Mouse (Mus musculus): ENCODE measurements around the gene Ccdc22. TPM values are rescaled to one million over a fixed set of nuclear protein-coding genes. Genes with fewer than 3 reads are reported as not detected.

Ccdc22 gene
- total RNA-seq, 2 experiments from 2014 or later, result 9.2 to 12.0 TPM

GRCm38 (mm10) chrX:7574087-7574884 lies 31.0 kb downstream of the Ccdc22 start, which contains the start of gene Ppp1r3f:
Ppp1r3f (minus strand) TSS chrX:7574283.
- peak; percentile 98 for ATAC-seq (replicated peaks; ENCODE audit: low FRiP score, poor library complexity, severe bottlenecking)

DNA sequence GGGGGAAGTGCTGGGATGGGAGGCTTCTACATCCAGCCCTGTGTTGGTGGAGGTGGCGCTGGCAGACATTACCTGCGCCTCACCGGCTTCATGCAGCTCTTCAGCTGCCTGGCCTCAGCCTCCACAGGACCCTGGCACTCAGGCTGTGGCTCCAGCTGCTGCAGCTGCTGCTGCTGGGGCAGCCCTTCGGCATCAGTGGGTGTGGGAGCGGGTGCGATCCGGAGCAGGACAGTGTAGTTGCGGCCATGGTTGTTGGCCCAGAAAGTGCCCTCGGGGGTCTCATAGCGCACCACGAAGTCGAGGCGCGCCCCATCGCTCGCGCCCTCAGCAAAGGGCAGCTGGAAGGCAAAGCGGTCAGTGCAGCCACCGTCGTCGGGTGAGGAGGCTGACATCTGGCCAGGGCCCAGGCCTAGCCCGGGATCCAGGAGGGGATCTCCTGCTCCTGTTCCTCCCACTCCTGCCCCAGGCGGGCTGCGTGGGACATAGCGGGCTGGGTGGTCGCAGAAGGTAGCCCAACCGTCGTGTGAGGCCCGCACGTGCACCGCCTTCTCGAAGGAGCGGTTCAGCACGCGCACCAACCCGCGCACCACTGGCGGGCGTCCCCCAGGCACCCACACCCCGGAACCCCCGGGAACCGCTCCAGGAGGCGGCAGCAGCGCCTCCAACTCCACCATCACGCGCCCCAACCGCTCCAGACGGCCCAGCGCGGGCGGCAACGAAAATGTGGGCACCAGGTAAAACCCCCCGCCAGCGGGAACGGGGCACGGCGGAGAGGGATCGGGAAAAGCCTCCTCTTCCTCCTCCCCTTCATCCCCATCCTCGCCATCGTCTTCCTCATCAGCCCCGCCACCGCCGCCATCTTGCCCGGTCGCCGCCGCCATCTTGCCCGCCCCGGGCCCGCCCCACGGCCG lies 31.9 kb downstream of the Ccdc22 start, which contains the start of gene Foxp3:
TSS of gene Foxp3 (plus strand) at position 469 of the 911 bp plus-strand sequence.
- ATAC-seq (replicated peaks; ENCODE audit: low FRiP score, poor library complexity, severe bottlenecking), result peak; percentile 8; the same call in 1 of the 2 replicates

DNA sequence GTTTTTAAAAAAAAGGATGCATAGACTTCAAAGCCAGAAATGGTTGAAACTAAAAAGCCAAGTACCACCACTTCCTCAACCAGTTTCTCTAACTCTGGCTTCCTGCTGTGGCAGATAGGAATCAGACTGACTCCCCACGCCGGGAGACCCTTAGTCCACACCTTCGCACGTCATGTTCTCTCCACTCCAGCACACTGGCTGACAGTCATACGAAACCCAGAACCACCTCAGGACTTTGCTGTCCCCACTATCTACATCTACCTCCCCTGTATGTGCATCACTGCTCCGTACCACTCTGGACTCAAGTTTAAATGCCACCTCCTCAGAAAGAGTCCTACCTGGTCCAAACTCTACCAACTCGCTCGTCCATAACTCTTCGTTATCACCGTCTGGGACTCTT lies 32.9 kb downstream of the Ccdc22 start:
- no peak for ATAC-seq (replicated peaks; ENCODE audit: low FRiP score, poor library complexity, severe bottlenecking)

- no peak for ATAC-seq (replicated peaks; ENCODE audit: low FRiP score, poor library complexity, severe bottlenecking)
Observed at GRCm38 (mm10) chrX:7571565-7572136, 33.7 kb downstream of the Ccdc22 start.

DNA sequence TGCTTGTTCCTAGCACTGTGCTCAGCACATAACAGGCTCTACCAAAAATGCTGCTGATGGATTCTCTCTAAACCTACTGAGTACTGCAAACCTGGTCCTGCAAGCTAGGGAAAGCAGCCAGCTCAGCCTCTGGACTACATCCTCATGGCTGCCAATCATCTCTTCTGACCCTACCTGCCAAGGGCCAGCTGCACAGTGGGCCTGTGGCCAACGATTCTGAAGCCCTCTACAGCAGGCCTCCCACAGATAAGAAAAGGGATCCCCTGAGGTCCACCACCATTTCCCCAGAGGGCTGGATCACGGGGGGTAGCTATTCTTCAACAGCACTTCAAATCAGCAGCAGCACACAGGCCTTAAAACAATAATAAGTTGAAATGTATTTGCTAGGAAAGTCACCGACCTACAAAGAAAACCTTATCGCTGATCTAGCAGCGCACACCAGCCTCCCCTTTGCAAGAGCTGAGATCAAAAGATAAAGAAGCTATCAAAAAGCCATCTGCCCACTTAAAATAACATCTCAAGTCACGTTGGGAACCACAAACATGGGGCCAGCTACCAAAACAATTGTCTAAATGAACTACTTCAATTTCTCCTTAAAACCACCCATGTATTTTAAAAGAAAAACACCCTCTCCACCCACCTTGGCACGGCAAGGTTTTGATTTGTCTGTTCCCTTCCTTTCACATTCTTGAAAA lies 34.7 kb downstream of the Ccdc22 start:
- ATAC-seq (replicated peaks; ENCODE audit: low FRiP score, poor library complexity, severe bottlenecking), result no peak

- ATAC-seq (replicated peaks; ENCODE audit: low FRiP score, poor library complexity, severe bottlenecking), result no peak
Observed at GRCm38 (mm10) chrX:7567491-7567890, 37.8 kb downstream of the Ccdc22 start.

DNA sequence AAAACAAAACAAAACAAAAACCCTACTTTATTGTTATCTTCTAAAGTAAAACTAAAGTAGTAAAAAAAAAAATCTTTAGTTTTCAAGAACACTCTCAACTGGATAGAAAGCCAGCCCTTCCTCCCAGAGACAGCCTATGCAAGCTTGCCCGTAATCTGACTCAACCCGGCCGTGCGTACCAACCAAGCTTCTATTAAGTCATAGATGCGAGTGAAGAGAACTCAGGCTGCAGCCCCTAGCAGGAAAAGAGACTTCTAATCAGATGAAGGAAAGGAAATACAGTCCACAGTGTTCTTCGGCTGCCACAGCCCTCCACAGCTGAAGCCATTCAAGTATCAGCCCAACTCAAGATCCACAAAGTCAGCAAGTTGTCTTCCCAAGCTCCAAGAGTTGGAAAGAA lies 39.0 kb downstream of the Ccdc22 start:
- no peak for ATAC-seq (replicated peaks; ENCODE audit: low FRiP score, poor library complexity, severe bottlenecking)

DNA sequence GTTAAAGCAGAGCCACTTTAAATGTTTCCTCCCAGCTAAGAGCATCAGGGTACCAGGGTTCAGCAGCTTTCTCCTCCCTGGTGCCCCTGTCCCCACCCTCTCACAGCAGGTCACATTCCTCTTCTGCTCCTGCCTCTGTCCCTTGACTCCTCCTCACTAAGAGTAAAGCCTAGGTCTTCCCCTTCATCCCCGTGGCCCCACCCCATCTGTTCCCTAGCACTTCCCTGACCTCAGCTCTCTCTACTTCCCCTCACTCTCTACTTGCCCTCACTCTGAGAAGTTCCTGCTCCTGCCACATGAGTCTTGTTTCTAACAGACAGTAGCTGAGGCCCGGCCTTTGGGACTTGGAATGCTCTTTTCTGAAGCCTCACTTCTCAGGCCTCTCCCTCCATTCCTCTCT lies 42.2 kb downstream of the Ccdc22 start:
- ATAC-seq (replicated peaks; ENCODE audit: low FRiP score, poor library complexity, severe bottlenecking), result no peak

DNA sequence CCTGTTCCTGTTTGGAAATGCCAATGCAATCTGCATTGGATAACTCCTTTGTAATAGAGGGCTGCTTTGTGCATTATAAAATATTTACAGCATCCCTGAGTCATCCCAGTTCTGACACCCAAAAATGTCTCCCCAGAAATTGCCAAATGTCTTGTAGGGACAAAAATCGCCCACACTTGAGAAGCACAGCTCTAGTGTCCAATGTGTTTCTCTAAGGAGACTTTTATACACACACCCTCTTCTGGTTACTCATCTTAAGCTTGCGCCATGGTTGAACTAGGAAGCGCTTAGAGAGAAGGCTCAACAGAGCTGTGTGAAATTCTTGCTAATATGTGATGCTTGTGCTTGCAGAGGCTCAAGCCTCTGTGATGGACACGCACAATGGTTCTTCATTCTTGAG lies 51.8 kb downstream of the Ccdc22 start:
- no peak for ATAC-seq (replicated peaks; ENCODE audit: low FRiP score, poor library complexity, severe bottlenecking)

Other genes starting within 250 kb of the Ccdc22 start
- gene Usp27x, start 229.7 kb downstream of the Ccdc22 start, total RNA-seq (2015; ENCODE audit: low replicate concordance), result not detected in 2 replicates
- gene Usp27x, start 229.7 kb downstream of the Ccdc22 start, total RNA-seq (2017; ENCODE audit: low replicate concordance), result not detected in 2 replicates
- gene Foxp3, start 31.9 kb downstream of the Ccdc22 start, total RNA-seq (2015; ENCODE audit: low replicate concordance), result 2.2 and 3.8 TPM in 2 replicates
- gene Foxp3, start 31.9 kb downstream of the Ccdc22 start, total RNA-seq (2017; ENCODE audit: low replicate concordance), result not detected in 2 replicates
- 10.1 TPM in 1 of 2 replicates, not detected in the other for gene Ppp1r3f, start 31.2 kb downstream of the Ccdc22 start, total RNA-seq (2015; ENCODE audit: low replicate concordance)
- 0.26 TPM in 1 of 2 replicates, not detected in the other for gene Ppp1r3f, start 31.2 kb downstream of the Ccdc22 start, total RNA-seq (2017; ENCODE audit: low replicate concordance)
- gene Cacna1f, start 1.6 kb upstream of the Ccdc22 start, total RNA-seq (2015; ENCODE audit: low replicate concordance), result not detected in 2 replicates
- gene Cacna1f, start 1.6 kb upstream of the Ccdc22 start, total RNA-seq (2017; ENCODE audit: low replicate concordance), result not detected in 2 replicates
- gene Syp, start 33.0 kb upstream of the Ccdc22 start, total RNA-seq (2015; ENCODE audit: low replicate concordance), result not detected in 2 replicates
- gene Syp, start 33.0 kb upstream of the Ccdc22 start, total RNA-seq (2017; ENCODE audit: low replicate concordance), result 0.51 TPM in 1 of 2 replicates, not detected in the other
- 0.72 and 1.3 TPM in 2 replicates for gene Prickle3, start 51.7 kb upstream of the Ccdc22 start, total RNA-seq (2015; ENCODE audit: low replicate concordance)
- gene Prickle3, start 51.7 kb upstream of the Ccdc22 start, total RNA-seq (2017; ENCODE audit: low replicate concordance), result 0.23 and 0.90 TPM in 2 replicates
- 64.6 and 96.2 TPM in 2 replicates for gene Plp2, start 65.9 kb upstream of the Ccdc22 start, total RNA-seq (2015; ENCODE audit: low replicate concordance)
- gene Plp2, start 65.9 kb upstream of the Ccdc22 start, total RNA-seq (2017; ENCODE audit: low replicate concordance), result 9.6 and 18.7 TPM in 2 replicates
- gene Magix, start 75.7 kb upstream of the Ccdc22 start, total RNA-seq (2015; ENCODE audit: low replicate concordance), result not detected in 2 replicates
- gene Magix, start 75.7 kb upstream of the Ccdc22 start, total RNA-seq (2017; ENCODE audit: low replicate concordance), result not detected in 2 replicates
- 10.5 and 31.9 TPM in 2 replicates for gene Gpkow, start 91.6 kb upstream of the Ccdc22 start, total RNA-seq (2015; ENCODE audit: low replicate concordance)
- 12.6 and 25.0 TPM in 2 replicates for gene Gpkow, start 91.6 kb upstream of the Ccdc22 start, total RNA-seq (2017; ENCODE audit: low replicate concordance)
- 42.2 and 59.5 TPM in 2 replicates for gene Wdr45, start 108.8 kb upstream of the Ccdc22 start, total RNA-seq (2015; ENCODE audit: low replicate concordance)
- gene Wdr45, start 108.8 kb upstream of the Ccdc22 start, total RNA-seq (2017; ENCODE audit: low replicate concordance), result 36.0 and 46.8 TPM in 2 replicates
- gene Gm45208, start 116.7 kb upstream of the Ccdc22 start, total RNA-seq (2015; ENCODE audit: low replicate concordance), result not detected in 2 replicates
- not detected in 2 replicates for gene Gm45208, start 116.7 kb upstream of the Ccdc22 start, total RNA-seq (2017; ENCODE audit: low replicate concordance)
- 1.3 and 2.5 TPM in 2 replicates for gene Praf2, start 122.9 kb upstream of the Ccdc22 start, total RNA-seq (2015; ENCODE audit: low replicate concordance)
- gene Praf2, start 122.9 kb upstream of the Ccdc22 start, total RNA-seq (2017; ENCODE audit: low replicate concordance), result 2.1 TPM in 1 of 2 replicates, not detected in the other
- not detected in 2 replicates for gene Ccdc120, start 145.4 kb upstream of the Ccdc22 start, total RNA-seq (2015; ENCODE audit: low replicate concordance)
- not detected in 2 replicates for gene Ccdc120, start 145.4 kb upstream of the Ccdc22 start, total RNA-seq (2017; ENCODE audit: low replicate concordance)
- gene Tfe3, start 157.0 kb upstream of the Ccdc22 start, total RNA-seq (2015; ENCODE audit: low replicate concordance), result 18.9 and 23.4 TPM in 2 replicates
- 21.5 and 22.7 TPM in 2 replicates for gene Tfe3, start 157.0 kb upstream of the Ccdc22 start, total RNA-seq (2017; ENCODE audit: low replicate concordance)
- gene Gripap1, start 184.2 kb upstream of the Ccdc22 start, total RNA-seq (2015; ENCODE audit: low replicate concordance), result 91.0 and 94.4 TPM in 2 replicates
- 87.0 and 176 TPM in 2 replicates for gene Gripap1, start 184.2 kb upstream of the Ccdc22 start, total RNA-seq (2017; ENCODE audit: low replicate concordance)
- 0.84 and 1.8 TPM in 2 replicates for gene Kcnd1, start 216.8 kb upstream of the Ccdc22 start, total RNA-seq (2015; ENCODE audit: low replicate concordance)
- 0.68 and 3.6 TPM in 2 replicates for gene Kcnd1, start 216.8 kb upstream of the Ccdc22 start, total RNA-seq (2017; ENCODE audit: low replicate concordance)
- 327 and 376 TPM in 2 replicates for gene Otud5, start 235.8 kb upstream of the Ccdc22 start, total RNA-seq (2015; ENCODE audit: low replicate concordance)
- gene Otud5, start 235.8 kb upstream of the Ccdc22 start, total RNA-seq (2017; ENCODE audit: low replicate concordance), result 471 and 476 TPM in 2 replicates

Measured in erythroid progenitor cell, adult 5-6 weeks (primary cell).